Mouse (Mus musculus) heart, embryonic 13.5 days (tissue): ENCODE results near the gene Zyg11a. TPM values are rescaled to one million over a fixed set of nuclear protein-coding genes. Genes with fewer than 3 reads are reported as not detected.
"Not testable (repeated sequence)": the region's sequence is repeated elsewhere in the genome, so short reads cannot be mapped to it uniquely, and the experiment has no call there.

Experiments
- ATAC-seq: fragments of 200-750 bp; cut with Nextera tagmentation; 2 replicates; pipeline ENCODE4 v1.8.0; 2017; ENCODE audit warnings: moderate TSS enrichment; ENCODE audit not compliant: insufficient number of reproducible peaks, low FRiP score, low TSS enrichment; ENCODE audit errors: extremely low read depth
- H3K27ac ChIP-seq: fragments of 300-500 bp; sonication (generic); replicated peaks from 2 replicates; pipeline ENCODE4 v1.5.1; 2015; ENCODE audit warnings: moderate library complexity, mild to moderate bottlenecking, inconsistent platforms
- H3K27me3 ChIP-seq: fragments of 300-500 bp; sonication (generic); replicated peaks from 2 replicates; pipeline ENCODE4 v1.6.1; 2015; ENCODE audit warnings: mild to moderate bottlenecking, inconsistent platforms
- H3K36me3 ChIP-seq: fragments of 300-500 bp; sonication (generic); 2 replicates; pipeline ENCODE4 v1.6.1; 2015; ENCODE audit warnings: mild to moderate bottlenecking, inconsistent platforms
- H3K4me1 ChIP-seq: fragments of 300-500 bp; sonication (generic); 2 replicates; pipeline ENCODE4 v1.6.1; 2015; ENCODE audit warnings: inconsistent platforms
- H3K4me2 ChIP-seq: fragments of 300-500 bp; sonication (generic); 2 replicates; pipeline ENCODE4 v1.6.1; 2015; ENCODE audit warnings: inconsistent platforms, mild to moderate bottlenecking, moderate library complexity
- H3K4me3 ChIP-seq: fragments of 300-500 bp; sonication (generic); 2 replicates; pipeline ENCODE4 v1.5.1; 2015; ENCODE audit warnings: moderate library complexity, mild to moderate bottlenecking, inconsistent platforms
- H3K9ac ChIP-seq: fragments of 300-500 bp; sonication (generic); 2 replicates; pipeline ENCODE4 v1.6.1; 2015; ENCODE audit warnings: inconsistent platforms, mild to moderate bottlenecking, moderate library complexity
- H3K9me3 ChIP-seq: fragments of 300-500 bp; sonication (generic); 2 replicates; pipeline ENCODE4 v1.6.1; 2016; ENCODE audit warnings: inconsistent platforms
- WGBS: fragments of 180-500 bp; shearing (Covaris S2); methylation state at CpG from one replicate; pipeline ENCODE4 v1.1.7; 2015; ENCODE audit warnings: mixed read lengths; 5-methylcytosine and 5-hydroxymethylcytosine counted together
- polyA plus RNA-seq: library from polyadenylated mRNA; unstranded; fragments of >200 nt; fragmentation: Nextera tagmentation; extraction: Ambion mirVana; gene quantifications from 2 replicates; pipeline ENCODE4 v1.2.1, GENCODE M21; 2015

Zyg11a gene
- polyA plus RNA-seq, 1 experiment from 2014 or later = 0.08 TPM

DNA sequence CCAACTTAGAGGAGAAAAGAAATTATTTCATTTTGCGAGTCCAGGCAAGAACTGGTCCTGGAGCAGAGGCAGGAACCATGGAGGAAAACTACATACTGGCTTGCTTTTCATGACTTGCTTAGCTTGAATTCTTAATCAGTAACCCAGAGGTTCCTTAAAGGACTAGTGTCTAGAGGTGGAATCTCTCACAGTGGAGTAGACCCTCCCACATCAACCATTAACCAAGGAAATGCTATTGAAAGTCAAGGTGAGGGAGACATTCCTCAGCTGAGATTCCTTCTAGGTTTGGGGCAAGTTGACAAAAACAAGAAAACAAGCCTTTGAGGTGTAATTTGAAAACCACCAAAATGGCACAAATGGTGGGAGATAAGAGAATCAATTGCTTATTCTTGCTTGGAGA, 73.0 kb downstream of the Zyg11a start, which contains the start of gene Scp2:
Gene Scp2, minus strand, starts transcription at position 119 of the 400 bp plus-strand sequence.
- ATAC-seq = no peak
- Histone ChIP-seq H3K9me3 (peaks cover 9% of the 10 kb centered on the region; the same call in 1 of the 2 replicates), H3K4me3 (no peak within 1 kb of the TSS), H3K27ac (no peak within 1 kb of the TSS), H3K36me3 (no peaks in the 10 kb centered on the region), H3K4me2 (no peak within 1 kb of the TSS), H3K9ac (no peak within 1 kb of the TSS), H3K27me3 (no peaks in the 10 kb centered on the region), H3K4me1 (no peaks in the 10 kb centered on the region)
- 86% methylated on average over 1 of the region's 1 CpGs for WGBS

DNA sequence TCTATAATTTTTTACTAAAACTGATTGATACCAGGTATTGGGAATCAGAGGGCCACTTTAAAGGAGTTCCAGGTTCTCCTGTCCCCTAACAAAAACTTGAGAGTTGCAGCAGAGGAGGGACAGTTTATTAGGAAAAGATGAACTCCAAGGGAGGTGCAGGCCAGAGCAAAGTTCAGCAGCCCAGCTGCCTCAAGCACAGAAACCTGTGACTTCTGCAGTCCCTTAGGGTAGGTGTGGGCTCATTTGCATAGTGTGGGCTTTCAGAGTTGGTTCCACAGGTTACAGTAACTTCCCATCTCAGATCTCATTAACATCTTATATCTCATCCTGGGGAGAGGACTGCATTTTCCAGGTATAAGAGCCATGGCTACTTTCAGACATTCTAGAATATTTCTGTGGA, 74.1 kb downstream of the Zyg11a start:
- no peak overlapping the region for H3K9ac ChIP-seq
- no peak overlapping the region for H3K27ac ChIP-seq
- no peak overlapping the region for H3K4me3 ChIP-seq
- ATAC-seq = no peak
- H3K4me2 ChIP-seq = no peak overlapping the region
- no peaks in the 10 kb centered on the region for H3K27me3 ChIP-seq
- peaks cover 9% of the 10 kb centered on the region; the same call in 1 of the 2 replicates for H3K9me3 ChIP-seq
- H3K4me1 ChIP-seq = no peaks in the 10 kb centered on the region
- H3K36me3 ChIP-seq = no peaks in the 10 kb centered on the region

DNA sequence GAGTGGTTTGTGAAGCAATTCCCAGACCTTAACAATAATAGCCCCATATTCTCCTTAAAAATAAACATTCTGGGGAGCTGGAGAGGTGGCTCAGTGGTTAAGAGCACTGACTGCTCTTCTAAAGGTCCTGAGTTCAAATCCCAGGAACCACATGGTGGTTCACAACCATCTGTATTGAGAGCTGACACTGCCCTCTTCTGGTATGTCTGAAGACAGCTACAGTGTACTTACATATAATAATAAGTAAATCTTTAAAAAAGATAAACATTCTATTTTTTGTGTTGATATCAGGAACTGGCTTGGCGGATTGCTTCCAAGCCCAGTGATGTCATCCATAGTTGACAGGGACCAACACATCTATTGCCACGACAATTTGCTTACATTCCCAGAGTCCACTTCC, 74.7 kb downstream of the Zyg11a start:
- not testable (repeated sequence) for H3K9me3 ChIP-seq, H3K27me3 ChIP-seq, H3K27ac ChIP-seq

DNA sequence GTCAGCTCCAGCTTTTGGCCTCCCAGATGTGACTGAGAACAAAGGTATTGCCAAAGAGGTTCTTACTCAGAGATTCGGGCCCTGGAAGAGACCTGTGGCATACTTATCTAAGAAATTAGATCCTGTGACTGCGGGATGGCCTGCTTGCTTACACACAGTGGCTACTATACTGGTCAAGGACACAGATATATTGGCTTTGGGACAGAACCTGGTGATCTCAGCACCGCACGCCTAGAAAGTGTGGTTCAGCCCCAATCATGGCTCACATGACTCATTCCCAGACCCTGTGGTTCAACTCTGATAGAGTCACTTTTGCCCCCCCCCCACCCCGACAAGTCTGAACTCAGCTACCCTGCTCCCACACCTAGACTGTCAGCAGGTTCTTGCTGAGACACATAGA, 80.9 kb downstream of the Zyg11a start:
- no peak for ATAC-seq
- no peaks in the 10 kb centered on the region for H3K27me3 ChIP-seq
- WGBS = 75% methylated on average over 5 of the region's 5 CpGs
- H3K4me1 ChIP-seq = no peaks in the 10 kb centered on the region
- no peaks in the 10 kb centered on the region for H3K36me3 ChIP-seq
- no peak overlapping the region for H3K4me2 ChIP-seq
- H3K4me3 ChIP-seq = no peak overlapping the region
- H3K9me3 ChIP-seq = peaks cover under 1% of the 10 kb centered on the region; the same call in 1 of the 2 replicates
- no peak overlapping the region for H3K27ac ChIP-seq
- H3K9ac ChIP-seq = no peak overlapping the region

More for the DNA sequence above, 74.7 kb downstream of the Zyg11a start:
- not testable (repeated sequence) for H3K4me2 ChIP-seq, H3K36me3 ChIP-seq, ATAC-seq, H3K9ac ChIP-seq, H3K4me3 ChIP-seq, H3K4me1 ChIP-seq
- 76% methylated on average over 2 of the region's 2 CpGs for whole genome bisulfite sequencing

Other genes starting within 250 kb of the Zyg11a start
- not detected in 2 replicates for gene Slc1a7, start 249.7 kb downstream of the Zyg11a start, polyA plus RNA-seq
- gene Podn, start 121.6 kb downstream of the Zyg11a start, polyA plus RNA-seq = 0.05 and 0.29 TPM in 2 replicates
- gene Scp2, start 73.0 kb downstream of the Zyg11a start, polyA plus RNA-seq = 169 and 185 TPM in 2 replicates
- 18.5 and 21.1 TPM in 2 replicates for gene Echdc2, start 52.6 kb downstream of the Zyg11a start, polyA plus RNA-seq
- 6.3 and 6.6 TPM in 2 replicates for gene Zyg11b, start 83.0 kb upstream of the Zyg11a start, polyA plus RNA-seq
- 37.1 and 41.6 TPM in 2 replicates for gene Coa7, start 110.1 kb upstream of the Zyg11a start, polyA plus RNA-seq
- gene Shisal2a, start 165.3 kb upstream of the Zyg11a start, polyA plus RNA-seq = 1.1 and 1.8 TPM in 2 replicates
- gene Gpx7, start 188.9 kb upstream of the Zyg11a start, polyA plus RNA-seq = 61.6 and 61.9 TPM in 2 replicates
- gene Tut4, start 241.4 kb upstream of the Zyg11a start, polyA plus RNA-seq = 44.4 and 45.6 TPM in 2 replicates